Comparison of ENCODE assay signal across 29 mouse cellular contexts in genomic region chr19:10454718-10455436, GRCm38 (mm10). TPM values are rescaled to one million over a fixed set of nuclear protein-coding genes. Genes with fewer than 3 reads are reported as not detected.
A peak's percentile ranks its signal among the peaks of the same experiment; 100 is the strongest.
DNase-seq lines count a peak whose midpoint lies in the region; ATAC-seq and TF ChIP-seq lines count a peak whose summit lies in the region.
"Had no signal": no experiment of that assay in that cellular context is flagged by ENCODE, and none has a peak within 500 bp of the region (broad histone marks: within the 10 kb centered on the region; RNA-seq: fewer than 3 reads in every experiment).

No protein-coding gene starts in this region.

- H3K27ac ChIP-seq in intestine, postnatal 0 days (ENCODE audit: low read depth, low read length) = no peak overlapping the region
- no peak overlapping the region for H3K27ac ChIP-seq in intestine, embryonic 16.5 days (ENCODE audit: low read length)
- H3K27ac ChIP-seq in liver, embryonic 15.5 days (replicated peaks) = no peak overlapping the region
- H3K27ac ChIP-seq in liver, postnatal 0 days (ENCODE audit: low read depth) = no peak overlapping the region
- no peak overlapping the region for H3K27ac ChIP-seq in hindbrain, embryonic 12.5 days
- H3K27ac ChIP-seq: embryonic facial prominence, embryonic 13.5 days; forebrain, embryonic 12.5 days; hindbrain, embryonic 10.5 days; hindbrain, postnatal 0 days; kidney, postnatal 0 days; liver, embryonic 14.5 days; macrophage; neural tube, embryonic 13.5 days had no signal

- no peak for TF ChIP-seq CTCF in intestine, postnatal 0 days (IDR thresholded peaks at IDR 0.05; ENCODE audit: low read depth)
- no peak for TF ChIP-seq CTCF in liver, postnatal 0 days (IDR thresholded peaks at IDR 0.05; ENCODE audit: low read depth)

- 59% methylated on average over 4 of the region's 4 CpGs for WGBS in intestine, postnatal 0 days
- WGBS in intestine, embryonic 16.5 days = 53% methylated on average over 4 of the region's 4 CpGs
- 34% methylated on average over 4 of the region's 4 CpGs for WGBS in liver, embryonic 15.5 days (ENCODE audit: insufficient replicate concordance)
- WGBS in liver, postnatal 0 days (ENCODE audit: insufficient replicate concordance) = 56% methylated on average over 4 of the region's 4 CpGs
- 58% methylated on average over 4 of the region's 4 CpGs for WGBS in hindbrain, embryonic 12.5 days

- peak overlapping the region; percentile 90; the same call in 1 of the 2 replicates for H3K4me2 ChIP-seq in intestine, postnatal 0 days (replicated peaks; ENCODE audit: low read depth)
- H3K4me2 ChIP-seq in intestine, embryonic 16.5 days (ENCODE audit: low read depth, low read length) = no peak overlapping the region
- no peak overlapping the region for H3K4me2 ChIP-seq in liver, embryonic 15.5 days
- H3K4me2 ChIP-seq in liver, postnatal 0 days (ENCODE audit: low read depth, low read length) = no peak overlapping the region
- no peak overlapping the region for H3K4me2 ChIP-seq in hindbrain, embryonic 12.5 days (replicated peaks)
- H3K4me2 ChIP-seq: embryonic facial prominence, embryonic 13.5 days; forebrain, embryonic 12.5 days; heart, embryonic 12.5 days; midbrain, embryonic 11.5 days; neural tube, embryonic 13.5 days had no signal

- H3K4me1 ChIP-seq in intestine, postnatal 0 days (replicated peaks; ENCODE audit: control insufficient read depth, insufficient read depth, low read length) = peaks cover 10% of the 10 kb centered on the region; the same call in 1 of the 2 replicates
- peaks cover 18% of the 10 kb centered on the region for H3K4me1 ChIP-seq in intestine, embryonic 16.5 days (ENCODE audit: control insufficient read depth, insufficient read depth, low read length)
- H3K4me1 ChIP-seq in liver, embryonic 15.5 days (replicated peaks) = peaks cover 16% of the 10 kb centered on the region
- peaks cover 9% of the 10 kb centered on the region; the same call in 1 of the 2 replicates for H3K4me1 ChIP-seq in liver, postnatal 0 days (ENCODE audit: insufficient read depth)
- H3K4me1 ChIP-seq in hindbrain, embryonic 12.5 days = peaks cover 22% of the 10 kb centered on the region

- DNase-seq in liver, postnatal 0 days = no peak
- peak; percentile 32 for DNase-seq in retina, postnatal 1 day
- DNase-seq in retina, embryonic 14.5 days (ENCODE audit: low spot score) = no peak
- DNase-seq: adrenal gland, adult 8-10 months; cerebellum, adult 18-20 months; cerebellum, postnatal 14 days; embryo, embryonic 11 days; gastrocnemius, postnatal 25 days; kidney, adult 11 months; layer of hippocampus, postnatal 36 days; thymus, adult 18-20 months; thymus, postnatal 36 days had no signal

- H3K4me3 ChIP-seq in intestine, postnatal 0 days (ENCODE audit: low read depth, low read length) = no peak overlapping the region
- H3K4me3 ChIP-seq in intestine, embryonic 16.5 days (ENCODE audit: low read length) = no peak overlapping the region
- H3K4me3 ChIP-seq in liver, embryonic 15.5 days (replicated peaks) = no peak overlapping the region
- H3K4me3 ChIP-seq in liver, postnatal 0 days (ENCODE audit: low read depth, low read length) = no peak overlapping the region
- H3K4me3 ChIP-seq in hindbrain, embryonic 12.5 days = no peak overlapping the region
- H3K4me3 ChIP-seq: embryonic facial prominence, embryonic 13.5 days; erythroblast, embryonic 14.5 days; forebrain, embryonic 12.5 days; heart, embryonic 12.5 days; hindbrain, embryonic 10.5 days; neural tube, embryonic 13.5 days had no signal

- 0 out of 2 replicates have a peak, but pooled peaks have one; percentile 20 for ATAC-seq in intestine, postnatal 0 days
- no peak for ATAC-seq in intestine, embryonic 16.5 days
- ATAC-seq in liver, embryonic 15.5 days (ENCODE audit: insufficient read depth) = peak; percentile 19; the same call in 1 of the 2 replicates
- ATAC-seq in liver, postnatal 0 days = no peak
- no peak for ATAC-seq in hindbrain, embryonic 12.5 days (ENCODE audit: low FRiP score)
- ATAC-seq: CD4-positive, CD25-positive, alpha-beta regulatory T cell, adult 4 months; hindbrain, postnatal 0 days had no signal

- 0 out of 2 replicates have a peak overlapping the region, but pooled peaks have one; percentile 18 for H3K9ac ChIP-seq in intestine, postnatal 0 days (ENCODE audit: low read depth, low read length)
- no peak overlapping the region for H3K9ac ChIP-seq in intestine, embryonic 16.5 days (ENCODE audit: low read depth, low read length)
- no peak overlapping the region for H3K9ac ChIP-seq in liver, embryonic 15.5 days
- H3K9ac ChIP-seq in liver, postnatal 0 days (replicated peaks) = no peak overlapping the region
- no peak overlapping the region for H3K9ac ChIP-seq in hindbrain, embryonic 12.5 days
- H3K9ac ChIP-seq: embryonic facial prominence, embryonic 13.5 days; forebrain, embryonic 12.5 days; heart, embryonic 12.5 days; liver, embryonic 14.5 days; neural tube, embryonic 13.5 days had no signal

- H3K27me3 ChIP-seq in intestine, postnatal 0 days (replicated peaks; ENCODE audit: control insufficient read depth, insufficient read depth, low read length) = peaks cover 39% of the 10 kb centered on the region
- H3K27me3 ChIP-seq in intestine, embryonic 16.5 days (replicated peaks; ENCODE audit: control insufficient read depth, insufficient read depth, low read length) = peaks cover 49% of the 10 kb centered on the region
- H3K27me3 ChIP-seq in liver, embryonic 15.5 days = peaks cover 86% of the 10 kb centered on the region
- peaks cover 68% of the 10 kb centered on the region for H3K27me3 ChIP-seq in liver, postnatal 0 days (ENCODE audit: insufficient read depth, low read length)
- peaks cover 72% of the 10 kb centered on the region for H3K27me3 ChIP-seq in hindbrain, embryonic 12.5 days

- no peak for TF ChIP-seq EP300 in liver, postnatal 0 days (IDR thresholded peaks at IDR 0.05; ENCODE audit: low read depth)

- H3K9me3 ChIP-seq in intestine, postnatal 0 days (ENCODE audit: control insufficient read depth) = no peaks in the 10 kb centered on the region
- H3K9me3 ChIP-seq in intestine, embryonic 16.5 days (ENCODE audit: control insufficient read depth, low read length) = no peaks in the 10 kb centered on the region
- H3K9me3 ChIP-seq in liver, embryonic 15.5 days (replicated peaks) = no peaks in the 10 kb centered on the region
- H3K9me3 ChIP-seq in liver, postnatal 0 days (ENCODE audit: low read length) = no peaks in the 10 kb centered on the region
- H3K9me3 ChIP-seq in hindbrain, embryonic 12.5 days (replicated peaks) = no peaks in the 10 kb centered on the region
- H3K9me3 ChIP-seq: embryonic facial prominence, embryonic 13.5 days; forebrain, embryonic 12.5 days; heart, embryonic 12.5 days; hindbrain, embryonic 10.5 days; neural tube, embryonic 13.5 days had no signal

- H3K36me3 ChIP-seq in intestine, postnatal 0 days (ENCODE audit: control insufficient read depth, insufficient read depth) = no peaks in the 10 kb centered on the region
- no peaks in the 10 kb centered on the region for H3K36me3 ChIP-seq in intestine, embryonic 16.5 days (ENCODE audit: control insufficient read depth, insufficient read depth, low read length)
- no peaks in the 10 kb centered on the region for H3K36me3 ChIP-seq in liver, embryonic 15.5 days (replicated peaks)
- no peaks in the 10 kb centered on the region for H3K36me3 ChIP-seq in liver, postnatal 0 days (replicated peaks; ENCODE audit: insufficient read depth, low read length)
- H3K36me3 ChIP-seq in hindbrain, embryonic 12.5 days = no peaks in the 10 kb centered on the region
- H3K36me3 ChIP-seq: embryonic facial prominence, embryonic 13.5 days; forebrain, embryonic 12.5 days; heart, embryonic 12.5 days; hindbrain, embryonic 10.5 days; neural tube, embryonic 13.5 days had no signal

RNA-seq across cellular contexts. Expression of gene Lrrc10b, which starts 2.4 kb away (rescaled TPM):
- polyA plus RNA-seq in intestine, postnatal 0 days (2015; fragmentation: Nextera tagmentation; extraction: Ambion mirVana) = 12.5 and 14.3 TPM in 2 replicates
- polyA plus RNA-seq in intestine, embryonic 16.5 days (2015; fragmentation: Nextera tagmentation; extraction: Ambion mirVana) = 0.18 and 0.55 TPM in 2 replicates
- 0.07 TPM in 1 of 2 replicates, not detected in the other for polyA plus RNA-seq in liver, embryonic 15.5 days (2015; fragmentation: Nextera tagmentation; extraction: Ambion mirVana)
- polyA plus RNA-seq in liver, postnatal 0 days (2015; fragmentation: Nextera tagmentation; extraction: Ambion mirVana) = 0.05 TPM in 1 of 2 replicates, not detected in the other
- polyA plus RNA-seq in hindbrain, embryonic 12.5 days (2016; fragmentation: Nextera tagmentation; extraction: Ambion mirVana) = 1.4 and 1.7 TPM in 2 replicates
- polyA plus RNA-seq: CD4-positive, CD25-positive, alpha-beta regulatory T cell, adult 4 months; erythroblast, embryonic 14.5 days; limb, embryonic 11.5 days had no signal

RNA-seq across cellular contexts. Expression of gene Ppp1r32, which starts 27.9 kb away (rescaled TPM):
- polyA plus RNA-seq in intestine, postnatal 0 days (2015; fragmentation: Nextera tagmentation; extraction: Ambion mirVana) = 26.1 and 27.8 TPM in 2 replicates
- polyA plus RNA-seq in intestine, embryonic 16.5 days (2015; fragmentation: Nextera tagmentation; extraction: Ambion mirVana) = 2.0 and 3.4 TPM in 2 replicates
- polyA plus RNA-seq in liver, embryonic 15.5 days (2015; fragmentation: Nextera tagmentation; extraction: Ambion mirVana) = not detected in 2 replicates
- 0.11 and 0.15 TPM in 2 replicates for polyA plus RNA-seq in liver, postnatal 0 days (2015; fragmentation: Nextera tagmentation; extraction: Ambion mirVana)
- polyA plus RNA-seq in hindbrain, embryonic 12.5 days (2016; fragmentation: Nextera tagmentation; extraction: Ambion mirVana) = 1.1 and 2.0 TPM in 2 replicates
- polyA plus RNA-seq: heart, embryonic 12.5 days; kidney, postnatal 0 days; limb, embryonic 11.5 days; macrophage had no signal

Comparison
In these comparisons a context has a peak if more than half of its experiments do, and no peak if none do; other contexts are left out.
1. ATAC-seq: peak in intestine, postnatal 0 days (single experiment) and liver, embryonic 15.5 days (single experiment); none in intestine, embryonic 16.5 days (single experiment), liver, postnatal 0 days (single experiment) and hindbrain, embryonic 12.5 days (single experiment).